Mouse (Mus musculus) ovary, postnatal 36 days (tissue): ENCODE data around the gene H1foo.

Experiments
- DNase-seq: peaks from one replicate; pipeline ENCODE4 v3.0.0; 2022; ENCODE audit warnings: low spot score, mixed read lengths

Gene H1foo

GRCm38 (mm10) chr6:115944638-115945037, at the start of gene H1foo:
H1foo (plus strand) TSS chr6:115944938.
- DNase-seq: no peak

- no peak for DNase-seq
Observed at GRCm38 (mm10) chr6:115896346-115896745, 48.4 kb upstream of the H1foo start.

GRCm38 (mm10) chr6:115897117-115897516, 47.6 kb upstream of the H1foo start:
- no peak for DNase-seq

- no peak for DNase-seq
Observed at GRCm38 (mm10) chr6:115897926-115898520, 46.7 kb upstream of the H1foo start.

- DNase-seq: peak; percentile 65
Observed at GRCm38 (mm10) chr6:115901062-115901461, 43.7 kb upstream of the H1foo start.

GRCm38 (mm10) chr6:115901489-115901931, 43.2 kb upstream of the H1foo start:
- DNase-seq: no peak

GRCm38 (mm10) chr6:115902545-115902944, 42.2 kb upstream of the H1foo start:
- DNase-seq: no peak

GRCm38 (mm10) chr6:115905568-115905967, 39.2 kb upstream of the H1foo start:
- DNase-seq: no peak

- DNase-seq: no peak
Observed at GRCm38 (mm10) chr6:115906455-115906854, 38.3 kb upstream of the H1foo start.

GRCm38 (mm10) chr6:115906871-115907270, 37.9 kb upstream of the H1foo start:
- no peak for DNase-seq

GRCm38 (mm10) chr6:115908421-115908982, 36.2 kb upstream of the H1foo start:
- no peak for DNase-seq

- no peak for DNase-seq
Observed at GRCm38 (mm10) chr6:115909052-115909451, 35.7 kb upstream of the H1foo start.

- no peak for DNase-seq
Observed at GRCm38 (mm10) chr6:115909940-115910339, 34.8 kb upstream of the H1foo start.

- DNase-seq: no peak
Observed at GRCm38 (mm10) chr6:115911763-115912162, 33.0 kb upstream of the H1foo start.

GRCm38 (mm10) chr6:115913482-115913881, 31.3 kb upstream of the H1foo start:
- DNase-seq: no peak

GRCm38 (mm10) chr6:115914511-115915202, 30.1 kb upstream of the H1foo start:
- DNase-seq: no peak

- DNase-seq: no peak
Observed at GRCm38 (mm10) chr6:115915601-115916445, 28.9 kb upstream of the H1foo start.

- no peak for DNase-seq
Observed at GRCm38 (mm10) chr6:115916611-115917010, 28.1 kb upstream of the H1foo start.

- DNase-seq: no peak
Observed at GRCm38 (mm10) chr6:115918615-115919014, 26.1 kb upstream of the H1foo start.

- no peak for DNase-seq
Observed at GRCm38 (mm10) chr6:115919876-115920275, 24.9 kb upstream of the H1foo start.

- no peak for DNase-seq
Observed at GRCm38 (mm10) chr6:115924829-115925228, 19.9 kb upstream of the H1foo start.

- DNase-seq: no peak
Observed at GRCm38 (mm10) chr6:115926416-115926815, 18.3 kb upstream of the H1foo start.
